Mouse (Mus musculus) kidney, postnatal 0 days (tissue): ENCODE measurements around the gene Slc8b1. TPM values are rescaled to one million over a fixed set of nuclear protein-coding genes. Genes with fewer than 3 reads are reported as not detected.

Experiments used
- ATAC-seq: fragments of 200-750 bp; cut with Nextera tagmentation; replicated peaks from 2 replicates; pipeline ENCODE4 v1.8.0; 2017; ENCODE audit warnings: low read depth, moderate number of reproducible peaks, moderate TSS enrichment, moderate library complexity; ENCODE audit not compliant: low FRiP score
- DNase-seq: peaks from one replicate; pipeline ENCODE4 v3.0.0-alpha.2; 2016; ENCODE audit warnings: low spot score
- H3K27ac ChIP-seq: fragments of 300-500 bp; sonication (generic); 2 replicates; pipeline ENCODE4 v1.5.1; 2014; ENCODE audit warnings: mild to moderate bottlenecking
- H3K27me3 ChIP-seq: fragments of 300-500 bp; sonication (generic); 2 replicates; pipeline ENCODE4 v1.6.1; 2014; ENCODE audit warnings: low read length, mixed read lengths; ENCODE audit not compliant: insufficient read depth
- H3K36me3 ChIP-seq: fragments of 300-500 bp; sonication (generic); 2 replicates; pipeline ENCODE4 v1.6.1; 2014; ENCODE audit warnings: low read length, mixed read lengths; ENCODE audit not compliant: insufficient read depth
- H3K4me1 ChIP-seq: fragments of 300-500 bp; sonication (generic); replicated peaks from 2 replicates; pipeline ENCODE4 v1.6.1; 2014; ENCODE audit warnings: antibody characterized with exemption, low read length, mixed read lengths; ENCODE audit not compliant: insufficient read depth
- H3K4me2 ChIP-seq: fragments of 300-500 bp; sonication (generic); 2 replicates; pipeline ENCODE4 v1.6.1; 2014; ENCODE audit warnings: mild to moderate bottlenecking, low read length, moderate library complexity, mixed read lengths
- H3K4me3 ChIP-seq: fragments of 300-500 bp; sonication (generic); replicated peaks from 2 replicates; pipeline ENCODE4 v1.5.1; 2014; ENCODE audit warnings: low read depth, low read length
- H3K9ac ChIP-seq: fragments of 300-500 bp; sonication (generic); 2 replicates; pipeline ENCODE4 v1.6.1; 2014; ENCODE audit warnings: low read depth, low read length
- H3K9me3 ChIP-seq: fragments of 300-500 bp; sonication (generic); replicated peaks from 2 replicates; pipeline ENCODE4 v1.6.1; 2016; ENCODE audit warnings: low read length, inconsistent platforms, mixed read lengths
- CTCF ChIP-seq: IDR thresholded peaks from 2 replicates; pipeline ENCODE4 v1.5.1; 2016; ENCODE audit warnings: antibody characterized with exemption, low read depth, mild to moderate bottlenecking, moderate library complexity
- WGBS: fragments of 180-500 bp; shearing (Covaris S2); extraction: QIAGEN DNeasy Blood & Tissue Kit; methylation state at CpG from one replicate; pipeline ENCODE4 v1.1.7; 2014; 5-methylcytosine and 5-hydroxymethylcytosine counted together
- polyA plus RNA-seq: library from polyadenylated mRNA; unstranded; fragments of >200 nt; fragmentation: Nextera tagmentation; extraction: Ambion mirVana; gene quantifications from 2 replicates; pipeline ENCODE4 v1.2.1, GENCODE M21; 2015

Slc8b1 gene
- polyA plus RNA-seq, 1 experiment from 2014 or later = 9.5 TPM

DNA sequence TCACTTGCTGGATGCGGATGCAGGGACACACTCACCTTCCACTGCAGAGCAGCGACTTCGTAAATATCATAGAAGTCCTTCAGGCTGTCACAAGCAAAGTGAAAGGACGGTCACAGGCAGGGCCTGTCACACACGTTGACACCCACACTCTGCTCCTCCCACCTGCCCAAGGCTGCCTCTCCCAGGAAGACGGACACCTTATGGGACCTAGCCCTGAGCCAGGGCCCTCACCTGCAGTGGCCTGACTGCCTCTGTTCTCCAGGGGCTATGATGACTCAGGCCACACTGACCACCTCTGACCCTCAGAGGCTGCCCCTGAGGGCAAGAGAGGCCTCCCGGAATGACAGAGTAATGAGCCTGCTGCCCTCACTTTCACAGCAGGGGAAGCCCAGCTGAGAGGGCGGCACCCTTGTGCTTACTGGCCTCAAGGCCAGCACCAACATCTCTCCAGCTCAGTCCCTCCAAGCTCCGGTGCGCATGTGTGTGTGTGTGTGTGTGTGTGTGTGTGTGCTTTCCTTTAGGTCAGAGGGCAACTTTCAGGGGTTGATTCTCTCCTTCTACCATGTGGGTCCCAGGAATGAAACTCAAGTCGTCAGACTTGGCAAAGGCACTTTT, 37.4 kb downstream of the Slc8b1 start:
- DNase-seq (no peak), ATAC-seq (0 out of 2 replicates have a peak, but pooled peaks have one; percentile 7)
- Histone ChIP-seq H3K36me3 (peaks cover 39% of the 10 kb centered on the region), H3K27me3 (no peaks in the 10 kb centered on the region), H3K27ac (no peak overlapping the region), H3K9ac (no peak overlapping the region), H3K4me1 (no peaks in the 10 kb centered on the region), H3K4me2 (no peak overlapping the region), H3K9me3 (no peaks in the 10 kb centered on the region), H3K4me3 (no peak overlapping the region)
- TF ChIP-seq CTCF = no peak
- 52% methylated on average over 11 of the region's 11 CpGs for WGBS

DNA sequence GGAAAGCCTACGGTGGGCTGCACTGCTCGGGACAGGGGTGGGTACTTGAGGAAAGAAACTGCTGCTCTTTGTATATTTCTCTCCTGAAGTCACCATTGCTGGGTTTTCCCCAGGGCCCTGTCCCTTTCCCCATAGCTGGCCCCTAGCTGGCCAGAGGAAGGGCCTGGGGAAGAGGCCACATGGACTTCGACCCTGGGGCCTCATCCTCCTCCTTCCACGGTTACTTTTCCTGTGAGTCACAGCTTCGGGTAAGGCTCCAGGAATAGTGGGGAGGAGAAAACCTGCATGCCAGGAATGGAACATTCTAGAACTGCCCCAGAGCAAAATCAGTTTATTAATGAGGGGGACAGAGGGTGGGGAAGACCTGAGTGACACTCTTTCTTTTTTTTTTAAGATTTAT, 39.2 kb downstream of the Slc8b1 start:
- Histone ChIP-seq H3K27ac (no peak overlapping the region), H3K9me3 (no peaks in the 10 kb centered on the region), H3K9ac (no peak overlapping the region), H3K4me3 (no peak overlapping the region), H3K36me3 (peaks cover 44% of the 10 kb centered on the region), H3K27me3 (no peaks in the 10 kb centered on the region), H3K4me1 (no peaks in the 10 kb centered on the region), H3K4me2 (no peak overlapping the region)
- DNase-seq (no peak), ATAC-seq (peak; percentile 41; the same call in 1 of the 2 replicates)
- 67% methylated on average over 5 of the region's 5 CpGs for WGBS
- no peak for TF ChIP-seq CTCF

DNA sequence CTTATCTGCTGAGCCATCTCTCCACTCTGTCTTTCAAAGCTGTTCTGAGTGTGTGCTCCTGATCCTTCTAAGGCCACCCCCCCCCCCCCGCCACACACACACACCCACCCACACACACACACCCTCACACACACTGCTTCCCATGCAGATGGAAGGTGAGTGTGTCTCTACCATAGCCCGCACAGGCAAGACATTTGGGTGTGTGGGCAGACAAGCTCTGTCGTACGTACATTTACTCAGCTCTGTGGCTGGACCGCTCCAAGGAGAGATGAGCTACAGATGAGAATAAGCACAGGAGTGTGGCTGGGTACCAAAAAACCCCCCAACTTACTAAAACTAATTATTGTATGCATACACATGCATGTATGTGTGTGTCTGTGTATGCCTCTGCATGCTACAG, 39.7 kb downstream of the Slc8b1 start:
- 97% methylated on average over 5 of the region's 5 CpGs for WGBS
- Histone ChIP-seq H3K9me3 (no peaks in the 10 kb centered on the region), H3K4me3 (no peak overlapping the region), H3K4me1 (no peaks in the 10 kb centered on the region), H3K36me3 (peaks cover 47% of the 10 kb centered on the region), H3K4me2 (no peak overlapping the region), H3K9ac (no peak overlapping the region), H3K27ac (no peak overlapping the region), H3K27me3 (no peaks in the 10 kb centered on the region)
- ATAC-seq (no peak), DNase-seq (no peak)
- TF ChIP-seq CTCF = no peak

DNA sequence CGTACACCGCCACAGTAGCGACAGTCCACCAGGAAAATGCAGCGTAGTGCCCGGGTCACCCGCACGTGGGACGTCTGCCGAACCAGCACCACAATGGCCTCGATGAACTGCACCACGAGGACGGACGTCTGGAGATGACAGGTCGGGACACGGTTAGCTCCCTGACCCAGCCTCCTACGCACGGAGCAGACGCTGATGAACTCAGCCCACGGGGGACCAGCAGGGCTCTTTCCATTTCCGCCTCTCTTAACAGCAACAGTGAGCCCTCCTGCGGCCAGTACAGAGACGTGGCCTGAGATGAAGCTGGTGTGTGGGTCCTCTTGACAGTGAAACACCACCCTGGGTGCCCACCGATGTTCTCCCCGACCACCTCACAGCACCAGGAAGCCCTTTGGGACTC, 44.9 kb downstream of the Slc8b1 start:
- no peak for DNase-seq
- no peak overlapping the region for H3K4me2 ChIP-seq
- peaks cover 44% of the 10 kb centered on the region for H3K36me3 ChIP-seq
- peaks cover 15% of the 10 kb centered on the region for H3K4me1 ChIP-seq
- H3K9ac ChIP-seq = no peak overlapping the region
- no peak for ATAC-seq
- H3K27ac ChIP-seq = no peak overlapping the region
- no peaks in the 10 kb centered on the region for H3K27me3 ChIP-seq
- no peak for TF ChIP-seq CTCF
- 69% methylated on average over 24 of the region's 24 CpGs for WGBS
- H3K9me3 ChIP-seq = no peaks in the 10 kb centered on the region
- H3K4me3 ChIP-seq = no peak overlapping the region

DNA sequence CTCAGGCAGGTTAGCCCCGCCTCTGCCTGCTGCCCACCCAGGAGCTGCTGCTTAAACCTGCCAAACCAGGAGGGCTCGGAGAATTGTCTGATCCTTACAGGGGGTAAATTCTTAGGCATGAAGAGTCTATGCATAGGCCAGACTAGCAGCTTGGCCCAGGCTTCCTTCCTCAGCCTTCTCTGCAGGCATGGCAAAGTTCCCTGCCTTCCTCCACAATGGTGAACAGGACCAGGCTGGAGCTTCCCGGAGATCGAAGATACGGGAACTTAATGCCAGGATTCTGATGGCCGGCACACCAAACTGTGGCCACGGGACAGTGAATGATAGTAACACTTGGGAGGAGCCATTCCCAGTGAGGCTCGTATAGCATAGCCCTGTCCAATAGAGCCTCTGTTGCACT, 47.1 kb downstream of the Slc8b1 start:
- Histone ChIP-seq H3K36me3 (peaks cover 31% of the 10 kb centered on the region), H3K9me3 (no peaks in the 10 kb centered on the region), H3K9ac (no peak overlapping the region), H3K27me3 (no peaks in the 10 kb centered on the region), H3K4me2 (no peak overlapping the region), H3K4me1 (peaks cover 24% of the 10 kb centered on the region), H3K27ac (no peak overlapping the region), H3K4me3 (no peak overlapping the region)
- DNase-seq (no peak), ATAC-seq (no peak)
- WGBS = 66% methylated on average over 8 of the region's 8 CpGs
- TF ChIP-seq CTCF = no peak

DNA sequence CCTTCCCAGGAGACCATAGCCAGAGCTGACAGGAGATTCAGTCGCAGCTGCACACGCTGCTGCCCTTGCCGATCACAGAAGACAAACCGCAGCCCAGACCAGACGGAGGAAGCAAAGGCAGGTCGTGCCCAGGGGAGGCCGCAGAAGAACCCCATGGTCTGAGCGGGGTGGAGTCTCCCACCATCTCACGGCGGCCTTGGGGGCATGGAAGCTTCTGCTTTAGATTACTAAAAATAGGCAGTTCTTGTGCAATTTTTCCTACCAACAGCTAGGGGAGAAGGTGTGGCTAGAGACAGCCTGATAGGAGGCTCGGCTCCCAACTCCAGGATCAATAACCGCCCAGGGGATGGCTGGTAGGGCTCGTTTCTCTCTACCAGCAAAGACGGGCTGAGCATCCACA, 47.8 kb downstream of the Slc8b1 start:
- no peak for TF ChIP-seq CTCF
- ATAC-seq = no peak
- no peaks in the 10 kb centered on the region for H3K9me3 ChIP-seq
- H3K27me3 ChIP-seq = no peaks in the 10 kb centered on the region
- 62% methylated on average over 14 of the region's 14 CpGs for WGBS
- H3K4me2 ChIP-seq = peak overlapping the region; percentile 11; the same call in 1 of the 2 replicates
- 0 out of 2 replicates have a peak overlapping the region, but pooled peaks have one; percentile 18 for H3K9ac ChIP-seq
- no peak overlapping the region for H3K4me3 ChIP-seq
- H3K27ac ChIP-seq = peak overlapping the region; percentile 86
- peaks cover 23% of the 10 kb centered on the region for H3K36me3 ChIP-seq
- no peak for DNase-seq
- H3K4me1 ChIP-seq = peaks cover 31% of the 10 kb centered on the region

DNA sequence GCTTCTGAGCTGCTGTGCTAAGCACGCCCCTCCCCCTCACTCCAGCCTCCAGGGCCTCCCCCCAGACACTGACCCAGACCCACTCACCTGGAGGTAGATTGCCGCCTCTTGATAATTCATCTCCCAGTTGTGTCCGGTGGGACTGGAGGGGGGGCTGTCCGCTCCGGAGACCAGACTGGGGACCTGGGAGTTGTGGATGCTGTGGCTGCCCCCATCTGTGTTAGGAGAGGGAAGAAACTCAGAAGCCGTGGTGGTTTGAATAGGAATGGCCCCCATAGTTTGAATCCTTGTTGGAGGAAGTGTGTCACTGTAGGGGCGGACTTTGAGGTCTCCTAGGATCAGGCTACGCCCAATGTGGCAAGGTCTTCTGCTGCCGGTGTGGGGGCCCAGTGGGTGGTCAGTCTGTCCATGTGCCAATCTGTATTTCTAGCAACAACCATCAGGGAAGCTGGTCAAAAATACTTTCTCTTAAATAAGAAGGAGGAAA, 49.2 kb downstream of the Slc8b1 start:
- DNase-seq (no peak), ATAC-seq (no peak)
- WGBS = 23% methylated on average over 9 of the region's 9 CpGs
- Histone ChIP-seq H3K4me1 (peaks cover 40% of the 10 kb centered on the region), H3K9ac (peak overlapping the region; percentile 40; the same call in 1 of the 2 replicates), H3K4me2 (peak overlapping the region; percentile 45), H3K36me3 (peaks cover 11% of the 10 kb centered on the region), H3K27ac (peak overlapping the region; percentile 86), H3K9me3 (no peaks in the 10 kb centered on the region), H3K4me3 (no peak overlapping the region), H3K27me3 (no peaks in the 10 kb centered on the region)
- no peak for TF ChIP-seq CTCF
